Mouse (Mus musculus) activated CD4-positive, CD25-positive, alpha-beta regulatory T cell, adult 9 weeks (primary cell): ENCODE results near the gene Actrt2. TPM values are rescaled to one million over a fixed set of nuclear protein-coding genes. Genes with fewer than 3 reads are reported as not detected.

Experiments
- polyA plus RNA-seq: library from polyadenylated mRNA; unstranded; fragments of 100-300 nt; shearing (Covaris generic); gene quantifications from one replicate; pipeline ENCODE4 v1.2.1, GENCODE M21; 2017

Actrt2 gene
- not detected for polyA plus RNA-seq

DNA sequence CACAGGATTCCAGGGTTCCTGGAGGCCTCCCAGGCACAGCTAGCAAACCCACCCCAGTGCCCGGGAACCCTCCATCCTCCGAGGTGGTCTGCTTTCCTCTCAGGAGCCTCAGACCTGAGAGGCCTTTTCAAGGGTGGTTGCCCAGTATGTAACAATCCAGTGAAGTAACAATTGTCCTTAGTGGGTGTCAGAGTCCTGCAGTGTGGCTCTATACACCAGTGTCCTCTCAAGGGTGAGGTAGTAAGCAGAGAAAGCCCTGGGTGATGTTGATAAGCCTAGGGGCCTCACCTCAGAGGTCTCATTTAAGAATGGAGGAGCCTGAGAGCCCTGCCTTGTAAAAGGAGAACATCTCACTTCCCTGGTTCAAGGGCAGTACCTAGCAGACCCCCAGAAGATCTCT is at the start of gene Actrt2:
Gene Actrt2 (minus strand): TSS at position 101 of the 400 bp plus-strand sequence.

DNA sequence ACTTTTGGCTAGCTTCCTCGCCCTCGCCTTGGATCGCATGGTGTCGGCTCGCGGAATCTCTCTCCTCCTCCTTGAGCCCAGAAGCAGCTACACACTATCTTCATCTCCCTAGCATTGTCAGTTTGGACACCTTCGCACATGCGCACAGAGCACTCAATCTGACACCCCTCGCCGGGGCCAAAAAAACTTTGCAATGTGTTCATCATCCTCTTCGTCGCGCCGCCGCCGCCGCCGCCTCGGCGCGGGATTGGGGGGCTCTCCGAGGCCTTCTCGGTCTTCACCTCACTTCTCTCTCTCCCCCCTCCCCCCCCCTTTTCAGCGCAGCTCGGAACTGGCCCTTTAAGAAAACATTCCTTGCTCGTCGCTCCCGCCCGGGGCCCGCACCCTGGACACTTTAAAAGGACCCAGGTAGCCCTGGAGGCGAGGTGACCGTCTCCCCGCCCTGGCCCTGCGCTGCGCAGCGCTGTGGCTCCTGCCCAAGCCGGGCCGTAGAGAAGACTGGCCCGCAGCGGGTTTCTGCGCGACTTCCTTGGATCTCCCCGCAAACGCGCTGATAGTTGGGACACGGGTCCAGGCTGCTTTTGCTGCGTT is 30.9 kb downstream of the Actrt2 start, which contains the start of gene Prdm16:
Gene Prdm16 (minus strand): TSS at position 153 of the 591 bp plus-strand sequence.

Other genes starting within 250 kb of the Actrt2 start
- gene Prdm16, start 31.0 kb downstream of the Actrt2 start, polyA plus RNA-seq, result 10.8 TPM
- not detected for gene Ttc34, start 169.6 kb upstream of the Actrt2 start, polyA plus RNA-seq
- gene Mmel1, start 201.7 kb upstream of the Actrt2 start, polyA plus RNA-seq, result not detected
- 4.2 TPM for gene Fam213b, start 231.3 kb upstream of the Actrt2 start, polyA plus RNA-seq